8 mouse cellular contexts compared by ENCODE assay signal in genomic region chr14:54685471-54685870, GRCm38 (mm10). TPM values are rescaled to one million over a fixed set of nuclear protein-coding genes. Genes with fewer than 3 reads are reported as not detected.
DNase-seq lines count a peak whose midpoint lies in the region; ATAC-seq lines count a peak whose summit lies in the region.

No protein-coding gene starts in this region.

- no peak for DNase-seq in heart, postnatal 14 days
- DNase-seq in Muller cell, postnatal 12 days (ENCODE audit: inconsistent ontology term), result peak; percentile 6
- DNase-seq in midbrain, embryonic 11.5 days (ENCODE audit: low spot score, missing footprints), result no peak
- DNase-seq in frontal cortex, postnatal 10 days (ENCODE audit: low spot score in 2 of 2), result no peak
- DNase-seq in cerebellum, postnatal 4 days (ENCODE audit: low spot score in 2 of 2), result no peak
- no peak for DNase-seq in embryo, embryonic 10.5 days (ENCODE audit: low spot score)

- WGBS in heart, embryonic 15.5 days, result 4% methylated on average over 8 of the region's 8 CpGs
- 14% methylated on average over 8 of the region's 8 CpGs for WGBS in hindbrain, embryonic 12.5 days
- WGBS in midbrain, embryonic 11.5 days, result 14% methylated on average over 8 of the region's 8 CpGs

- H3K4me1 ChIP-seq in heart, embryonic 15.5 days (replicated peaks), result peaks cover 28% of the 10 kb centered on the region
- peaks cover 23% of the 10 kb centered on the region for H3K4me1 ChIP-seq in hindbrain, embryonic 12.5 days
- peaks cover 17% of the 10 kb centered on the region for H3K4me1 ChIP-seq in midbrain, embryonic 11.5 days (ENCODE audit: control insufficient read depth, insufficient read depth, low read length)

- no peaks in the 10 kb centered on the region for H3K9me3 ChIP-seq in heart, embryonic 15.5 days (replicated peaks)
- H3K9me3 ChIP-seq in hindbrain, embryonic 12.5 days (replicated peaks), result no peaks in the 10 kb centered on the region
- no peaks in the 10 kb centered on the region for H3K9me3 ChIP-seq in midbrain, embryonic 11.5 days (ENCODE audit: control insufficient read depth, low read length)

- peak overlapping the region; percentile 78 for H3K4me3 ChIP-seq in heart, embryonic 15.5 days
- H3K4me3 ChIP-seq in hindbrain, embryonic 12.5 days, result peak overlapping the region; percentile 88
- peak overlapping the region; percentile 92 for H3K4me3 ChIP-seq in midbrain, embryonic 11.5 days (ENCODE audit: low read depth, low read length)

- ATAC-seq in heart, embryonic 15.5 days (replicated peaks; ENCODE audit: insufficient number of reproducible peaks, insufficient read depth, low FRiP score, low read depth), result no peak
- ATAC-seq in hindbrain, embryonic 12.5 days (ENCODE audit: low FRiP score), result 0 out of 2 replicates have a peak, but pooled peaks have one; percentile 4
- no peak for ATAC-seq in midbrain, embryonic 11.5 days (ENCODE audit: low FRiP score)

- H3K27me3 ChIP-seq in heart, embryonic 15.5 days, result no peaks in the 10 kb centered on the region
- H3K27me3 ChIP-seq in hindbrain, embryonic 12.5 days, result no peaks in the 10 kb centered on the region
- no peaks in the 10 kb centered on the region for H3K27me3 ChIP-seq in midbrain, embryonic 11.5 days (ENCODE audit: control insufficient read depth, insufficient read depth, low read length)

- intact Hi-C loops in heart, postnatal 14 days (cut with DNase I), result loop anchor here (5.0 to 10.0 kb wide), 2 partner anchors 33 to 329 kb away; partner anchors contain the start of gene Ngdn

- H3K36me3 ChIP-seq in heart, embryonic 15.5 days, result peaks cover 24% of the 10 kb centered on the region
- H3K36me3 ChIP-seq in hindbrain, embryonic 12.5 days, result peaks cover 19% of the 10 kb centered on the region
- peaks cover 9% of the 10 kb centered on the region; the same call in 1 of the 2 replicates for H3K36me3 ChIP-seq in midbrain, embryonic 11.5 days (ENCODE audit: control insufficient read depth, insufficient read depth, low read length)

- peak overlapping the region; percentile 66 for H3K4me2 ChIP-seq in heart, embryonic 15.5 days
- peak overlapping the region; percentile 84 for H3K4me2 ChIP-seq in hindbrain, embryonic 12.5 days (replicated peaks)
- H3K4me2 ChIP-seq in midbrain, embryonic 11.5 days, result peak overlapping the region; percentile 74

- H3K27ac ChIP-seq in heart, embryonic 15.5 days, result peak overlapping the region; percentile 97
- peak overlapping the region; percentile 96 for H3K27ac ChIP-seq in hindbrain, embryonic 12.5 days
- H3K27ac ChIP-seq in midbrain, embryonic 11.5 days (ENCODE audit: low read depth, low read length), result peak overlapping the region; percentile 5; the same call in 1 of the 2 replicates

- peak overlapping the region; percentile 94 for H3K9ac ChIP-seq in heart, embryonic 15.5 days
- peak overlapping the region; percentile 89 for H3K9ac ChIP-seq in hindbrain, embryonic 12.5 days
- peak overlapping the region; percentile 94; the same call in 1 of the 2 replicates for H3K9ac ChIP-seq in midbrain, embryonic 11.5 days (ENCODE audit: low read length)

RNA-seq across cellular contexts. Expression of gene 1700123O20Rik, which starts 0.5 kb away (rescaled TPM):
- polyA plus RNA-seq in heart, embryonic 15.5 days (2015; fragmentation: Nextera tagmentation; extraction: Ambion mirVana), result 40.7 and 42.3 TPM in 2 replicates
- total RNA-seq in heart, postnatal 14 days (2021), result 10 to 100 TPM; 17.2 to 18.6 TPM
- polyA plus RNA-seq in hindbrain, embryonic 12.5 days (2016; fragmentation: Nextera tagmentation; extraction: Ambion mirVana), result 83.3 and 86.4 TPM in 2 replicates
- polyA plus RNA-seq in midbrain, embryonic 11.5 days (2014; fragmentation: Nextera tagmentation; extraction: Ambion mirVana), result 95.7 and 96.7 TPM in 2 replicates

RNA-seq across cellular contexts. Expression of gene Acin1, which starts 1.3 kb away (rescaled TPM):
- polyA plus RNA-seq in heart, embryonic 15.5 days (2015; fragmentation: Nextera tagmentation; extraction: Ambion mirVana), result 75.5 and 80.1 TPM in 2 replicates
- total RNA-seq in heart, postnatal 14 days (2021), result 100 to 1,000 TPM; 105 to 106 TPM
- 158 and 168 TPM in 2 replicates for polyA plus RNA-seq in hindbrain, embryonic 12.5 days (2016; fragmentation: Nextera tagmentation; extraction: Ambion mirVana)
- 139 and 145 TPM in 2 replicates for polyA plus RNA-seq in midbrain, embryonic 11.5 days (2014; fragmentation: Nextera tagmentation; extraction: Ambion mirVana)

RNA-seq across cellular contexts. Expression of gene Gm29776, which starts 13.2 kb away (rescaled TPM):
- polyA plus RNA-seq in heart, embryonic 15.5 days (2015; fragmentation: Nextera tagmentation; extraction: Ambion mirVana), result 0.15 and 0.16 TPM in 2 replicates
- total RNA-seq in heart, postnatal 14 days (2021), result not detected
- polyA plus RNA-seq in hindbrain, embryonic 12.5 days (2016; fragmentation: Nextera tagmentation; extraction: Ambion mirVana), result 0.16 and 0.21 TPM in 2 replicates
- polyA plus RNA-seq in midbrain, embryonic 11.5 days (2014; fragmentation: Nextera tagmentation; extraction: Ambion mirVana), result 0.11 and 0.22 TPM in 2 replicates

RNA-seq across cellular contexts. Expression of gene Cebpe, which starts 26.5 kb away (rescaled TPM):
- polyA plus RNA-seq in heart, embryonic 15.5 days (2015; fragmentation: Nextera tagmentation; extraction: Ambion mirVana), result 0.10 and 0.11 TPM in 2 replicates
- not detected for total RNA-seq in heart, postnatal 14 days (2021)
- polyA plus RNA-seq in hindbrain, embryonic 12.5 days (2016; fragmentation: Nextera tagmentation; extraction: Ambion mirVana), result 0.31 TPM in 1 of 2 replicates, not detected in the other
- polyA plus RNA-seq in midbrain, embryonic 11.5 days (2014; fragmentation: Nextera tagmentation; extraction: Ambion mirVana), result 0.12 TPM in 1 of 2 replicates, not detected in the other

RNA-seq across cellular contexts. Expression of gene Cdh24, which starts 44.3 kb away (rescaled TPM):
- 1.6 and 2.1 TPM in 2 replicates for polyA plus RNA-seq in heart, embryonic 15.5 days (2015; fragmentation: Nextera tagmentation; extraction: Ambion mirVana)
- 1 to 10 TPM; 1.1 to 1.6 TPM for total RNA-seq in heart, postnatal 14 days (2021)
- 10.3 and 10.9 TPM in 2 replicates for polyA plus RNA-seq in hindbrain, embryonic 12.5 days (2016; fragmentation: Nextera tagmentation; extraction: Ambion mirVana)
- 5.8 and 6.9 TPM in 2 replicates for polyA plus RNA-seq in midbrain, embryonic 11.5 days (2014; fragmentation: Nextera tagmentation; extraction: Ambion mirVana)

Comparison
In these comparisons a context has a peak if more than half of its experiments do, and no peak if none do; other contexts are left out.
1. H3K27ac ChIP-seq: peak in every context shown above with its lines; median percentile 97 in heart, embryonic 15.5 days; 96 in hindbrain, embryonic 12.5 days; 5 in midbrain, embryonic 11.5 days.